Mouse (Mus musculus): ENCODE data around the gene Cby1.

DNA sequence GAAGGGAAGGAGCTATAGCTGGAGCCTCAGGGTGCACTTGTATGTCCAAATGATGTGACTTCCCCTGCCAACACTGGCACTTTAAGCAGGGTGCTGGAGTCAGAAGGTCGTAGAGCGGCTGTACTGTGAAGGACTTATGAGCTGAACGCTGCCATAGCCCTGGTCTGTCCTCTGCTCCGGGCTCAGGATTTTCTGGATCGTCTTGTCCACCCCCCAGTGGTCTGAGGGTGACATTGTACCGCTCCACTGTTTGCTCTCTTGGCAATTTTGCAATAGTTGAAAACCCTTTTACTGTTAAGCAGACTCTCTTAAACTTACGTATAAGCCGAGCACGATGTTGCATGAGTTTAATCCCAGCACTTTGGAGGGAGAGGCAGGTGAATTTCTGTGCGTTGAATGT lies 10.2 kb downstream of the Cby1 start:
- TF ChIP-seq CTCF (IDR thresholded peaks at IDR 0.05; ENCODE audit: borderline replicate concordance, insufficient read depth, low read depth, low read length) (no peak), POLR2A (IDR thresholded peaks at IDR 0.05; ENCODE audit: borderline replicate concordance, insufficient read depth, low read length) (no peak)
